ENCODE assay signal across 9 mouse cellular contexts in genomic region chr4:63546441-63547055, GRCm38 (mm10). TPM values are rescaled to one million over a fixed set of nuclear protein-coding genes. Genes with fewer than 3 reads are reported as not detected.
DNase-seq lines count a peak whose midpoint lies in the region; ATAC-seq lines count a peak whose summit lies in the region.
"Had no signal": no experiment of that assay in that cellular context is flagged by ENCODE, and none has a peak within 500 bp of the region (broad histone marks: within the 10 kb centered on the region; RNA-seq: fewer than 3 reads in every experiment).

No protein-coding gene starts in this region.

- no peak for DNase-seq in heart, postnatal 25 days (ENCODE audit: low spot score)
- no peak for DNase-seq in embryonic facial prominence, embryonic 11.5 days (ENCODE audit: low spot score)
- DNase-seq in urinary bladder, adult 2 months (ENCODE audit: low spot score) = no peak
- DNase-seq in right cerebral cortex, adult 2 months (ENCODE audit: low spot score in 2 of 2) = no peak
- no peak for DNase-seq in right cerebral cortex, postnatal 14 days

- intact Hi-C loops in heart, postnatal 25 days (cut with DNase I) = no loop called here

- peak overlapping the region; percentile 78 for H3K4me2 ChIP-seq in heart, embryonic 16.5 days (ENCODE audit: low read depth, low read length)
- peak overlapping the region; percentile 56; the same call in 1 of the 2 replicates for H3K4me2 ChIP-seq in embryonic facial prominence, embryonic 11.5 days (ENCODE audit: low read depth, low read length)
- peak overlapping the region; percentile 76 for H3K4me2 ChIP-seq in kidney, embryonic 16.5 days (replicated peaks; ENCODE audit: low read depth, low read length)
- peak overlapping the region; percentile 70 for H3K4me2 ChIP-seq in neural tube, embryonic 12.5 days (replicated peaks)

- H3K4me1 ChIP-seq in heart, embryonic 16.5 days (ENCODE audit: control insufficient read depth, insufficient read depth, low read length) = peaks cover 35% of the 10 kb centered on the region
- no peaks in the 10 kb centered on the region for H3K4me1 ChIP-seq in embryonic facial prominence, embryonic 11.5 days (ENCODE audit: control insufficient read depth, insufficient read depth, low read length)
- peaks cover 30% of the 10 kb centered on the region for H3K4me1 ChIP-seq in kidney, embryonic 16.5 days (ENCODE audit: insufficient read depth, low read length)
- peaks cover 25% of the 10 kb centered on the region for H3K4me1 ChIP-seq in neural tube, embryonic 12.5 days

- ATAC-seq in heart, embryonic 16.5 days (replicated peaks; ENCODE audit: extremely low read depth, insufficient read depth, low FRiP score) = no peak
- no peak for ATAC-seq in embryonic facial prominence, embryonic 11.5 days (replicated peaks; ENCODE audit: insufficient number of reproducible peaks, low FRiP score, low TSS enrichment, low read depth)
- ATAC-seq in kidney, embryonic 16.5 days (ENCODE audit: low FRiP score, low TSS enrichment) = no peak
- no peak for ATAC-seq in neural tube, embryonic 12.5 days (ENCODE audit: low FRiP score, low read depth)

- 71% methylated on average over 6 of the region's 6 CpGs for WGBS in heart, embryonic 16.5 days
- WGBS in embryonic facial prominence, embryonic 11.5 days = 70% methylated on average over 6 of the region's 6 CpGs
- 34% methylated on average over 6 of the region's 6 CpGs for WGBS in kidney, embryonic 16.5 days
- WGBS in neural tube, embryonic 12.5 days = 89% methylated on average over 6 of the region's 6 CpGs

- H3K9ac ChIP-seq in heart, embryonic 16.5 days (ENCODE audit: low read length) = no peak overlapping the region
- H3K9ac ChIP-seq in embryonic facial prominence, embryonic 11.5 days (replicated peaks; ENCODE audit: low read length) = no peak overlapping the region
- peak overlapping the region; percentile 9 for H3K9ac ChIP-seq in kidney, embryonic 16.5 days (replicated peaks; ENCODE audit: low read length)
- H3K9ac ChIP-seq in neural tube, embryonic 12.5 days = 0 out of 2 replicates have a peak overlapping the region, but pooled peaks have one; percentile 93

- no peak overlapping the region for H3K4me3 ChIP-seq in heart, embryonic 16.5 days (ENCODE audit: low read length)
- no peak overlapping the region for H3K4me3 ChIP-seq in embryonic facial prominence, embryonic 11.5 days (ENCODE audit: low read depth, low read length)
- H3K4me3 ChIP-seq in kidney, embryonic 16.5 days (ENCODE audit: low read length) = peak overlapping the region; percentile 85; the same call in 1 of the 2 replicates
- no peak overlapping the region for H3K4me3 ChIP-seq in neural tube, embryonic 12.5 days

- H3K27ac ChIP-seq in heart, embryonic 16.5 days (ENCODE audit: low read length) = no peak overlapping the region
- no peak overlapping the region for H3K27ac ChIP-seq in embryonic facial prominence, embryonic 11.5 days (replicated peaks; ENCODE audit: low read depth, low read length)
- H3K27ac ChIP-seq in kidney, embryonic 16.5 days (ENCODE audit: low read length) = peak overlapping the region; percentile 90
- H3K27ac ChIP-seq in neural tube, embryonic 12.5 days = no peak overlapping the region

- H3K27me3 ChIP-seq in heart, embryonic 16.5 days (ENCODE audit: control insufficient read depth, insufficient read depth, low read length) = no peaks in the 10 kb centered on the region
- no peaks in the 10 kb centered on the region for H3K27me3 ChIP-seq in embryonic facial prominence, embryonic 11.5 days (ENCODE audit: control insufficient read depth, insufficient read depth, low read length)
- no peaks in the 10 kb centered on the region for H3K27me3 ChIP-seq in kidney, embryonic 16.5 days (ENCODE audit: insufficient read depth, low read length)
- H3K27me3 ChIP-seq in neural tube, embryonic 12.5 days (replicated peaks) = no peaks in the 10 kb centered on the region

- peaks cover 27% of the 10 kb centered on the region for H3K36me3 ChIP-seq in heart, embryonic 16.5 days (ENCODE audit: control insufficient read depth, insufficient read depth)
- peaks cover 3% of the 10 kb centered on the region for H3K36me3 ChIP-seq in embryonic facial prominence, embryonic 11.5 days (replicated peaks; ENCODE audit: control insufficient read depth, insufficient read depth, low read depth, low read length)
- peaks cover 27% of the 10 kb centered on the region for H3K36me3 ChIP-seq in kidney, embryonic 16.5 days (ENCODE audit: insufficient read depth, low read length)
- H3K36me3 ChIP-seq in neural tube, embryonic 12.5 days = peaks cover 25% of the 10 kb centered on the region

- no peaks in the 10 kb centered on the region for H3K9me3 ChIP-seq in heart, embryonic 16.5 days (replicated peaks; ENCODE audit: control insufficient read depth, low read length)
- H3K9me3 ChIP-seq in embryonic facial prominence, embryonic 11.5 days (replicated peaks; ENCODE audit: control insufficient read depth, low read length) = no peaks in the 10 kb centered on the region
- H3K9me3 ChIP-seq in kidney, embryonic 16.5 days (ENCODE audit: low read length) = no peaks in the 10 kb centered on the region
- no peaks in the 10 kb centered on the region for H3K9me3 ChIP-seq in neural tube, embryonic 12.5 days

RNA-seq across cellular contexts. Expression of gene Atp6v1g1, which starts 2.0 kb away (rescaled TPM):
- polyA plus RNA-seq in heart, embryonic 16.5 days (2015; fragmentation: Nextera tagmentation; extraction: Ambion mirVana) = 238 and 243 TPM in 2 replicates
- 100 to 1,000 TPM; 144 to 162 TPM for total RNA-seq in heart, postnatal 25 days (2021)
- 353 and 362 TPM in 2 replicates for polyA plus RNA-seq in embryonic facial prominence, embryonic 11.5 days (2014; fragmentation: Nextera tagmentation; extraction: Ambion mirVana)
- 305 and 320 TPM in 2 replicates for polyA plus RNA-seq in kidney, embryonic 16.5 days (2015; fragmentation: Nextera tagmentation; extraction: Ambion mirVana)
- 423 and 429 TPM in 2 replicates for polyA plus RNA-seq in neural tube, embryonic 12.5 days (2016; fragmentation: Nextera tagmentation; extraction: Ambion mirVana)
- 115 and 120 TPM in 2 replicates for polyA plus RNA-seq in urinary bladder, adult 2 months (2012; rRNA removed)

RNA-seq across cellular contexts. Expression of gene Tmem268, which starts 12.0 kb away (rescaled TPM):
- 5.1 and 6.0 TPM in 2 replicates for polyA plus RNA-seq in heart, embryonic 16.5 days (2015; fragmentation: Nextera tagmentation; extraction: Ambion mirVana)
- 10 to 100 TPM in 1 of 2 experiments, 1 to 10 TPM in 1; 9.8 to 10.9 TPM for total RNA-seq in heart, postnatal 25 days (2021)
- polyA plus RNA-seq in embryonic facial prominence, embryonic 11.5 days (2014; fragmentation: Nextera tagmentation; extraction: Ambion mirVana) = 7.5 and 7.8 TPM in 2 replicates
- polyA plus RNA-seq in kidney, embryonic 16.5 days (2015; fragmentation: Nextera tagmentation; extraction: Ambion mirVana) = 6.6 TPM in 2 replicates
- 3.8 and 4.2 TPM in 2 replicates for polyA plus RNA-seq in neural tube, embryonic 12.5 days (2016; fragmentation: Nextera tagmentation; extraction: Ambion mirVana)
- polyA plus RNA-seq in urinary bladder, adult 2 months (2012; rRNA removed) = 9.2 and 9.9 TPM in 2 replicates

RNA-seq across cellular contexts. Expression of gene Whrn, which starts 50.8 kb away (rescaled TPM):
- 1.8 and 2.6 TPM in 2 replicates for polyA plus RNA-seq in heart, embryonic 16.5 days (2015; fragmentation: Nextera tagmentation; extraction: Ambion mirVana)
- total RNA-seq in heart, postnatal 25 days (2021) = 10 to 100 TPM; 36.9 to 41.9 TPM
- 3.8 and 4.6 TPM in 2 replicates for polyA plus RNA-seq in embryonic facial prominence, embryonic 11.5 days (2014; fragmentation: Nextera tagmentation; extraction: Ambion mirVana)
- 4.8 and 5.6 TPM in 2 replicates for polyA plus RNA-seq in kidney, embryonic 16.5 days (2015; fragmentation: Nextera tagmentation; extraction: Ambion mirVana)
- 9.0 and 10.0 TPM in 2 replicates for polyA plus RNA-seq in neural tube, embryonic 12.5 days (2016; fragmentation: Nextera tagmentation; extraction: Ambion mirVana)
- polyA plus RNA-seq in urinary bladder, adult 2 months (2012; rRNA removed) = 4.7 and 4.8 TPM in 2 replicates

RNA-seq across cellular contexts. Expression of gene Gm11213, which starts 58.5 kb away (rescaled TPM):
- polyA plus RNA-seq in heart, embryonic 16.5 days (2015; fragmentation: Nextera tagmentation; extraction: Ambion mirVana) = not detected in 2 replicates
- total RNA-seq in heart, postnatal 25 days (2021) = not detected
- not detected in 2 replicates for polyA plus RNA-seq in embryonic facial prominence, embryonic 11.5 days (2014; fragmentation: Nextera tagmentation; extraction: Ambion mirVana)
- polyA plus RNA-seq in kidney, embryonic 16.5 days (2015; fragmentation: Nextera tagmentation; extraction: Ambion mirVana) = not detected in 2 replicates
- polyA plus RNA-seq in neural tube, embryonic 12.5 days (2016; fragmentation: Nextera tagmentation; extraction: Ambion mirVana) = not detected in 2 replicates
- not detected in 2 replicates for polyA plus RNA-seq in urinary bladder, adult 2 months (2012; rRNA removed)
- total RNA-seq: left cerebral cortex, postnatal 25 days had no signal

Comparison
In these comparisons a context has a peak if more than half of its experiments do, and no peak if none do; other contexts are left out.
1. H3K9ac ChIP-seq: peak in kidney, embryonic 16.5 days (single experiment) and neural tube, embryonic 12.5 days (single experiment); none in heart, embryonic 16.5 days (single experiment) and embryonic facial prominence, embryonic 11.5 days (single experiment).
2. Peak in every context shown above with its lines, with median percentiles within 50 percentile points of each other: H3K4me2 ChIP-seq.